Mouse (Mus musculus): ENCODE measurements around the gene Dvl1. TPM values are rescaled to one million over a fixed set of nuclear protein-coding genes. Genes with fewer than 3 reads are reported as not detected.
A peak's percentile ranks its signal among the peaks of the same experiment; 100 is the strongest.

The Dvl1 gene
- total RNA-seq, 2 experiments from 2014 or later, result 35.3 to 36.0 TPM

- intact Hi-C loops (cut with DNase I), result no loop called here
- peak; percentile 52 to 66 for DNase-seq
These were observed 54.0 kb downstream of the Dvl1 start for GRCm38 (mm10) chr4:155901205-155901604.

- peak in 1 of 2 experiments; percentile 0 for DNase-seq
- intact Hi-C loops (cut with DNase I), result no loop called here
These were observed 56.0 kb downstream of the Dvl1 start for GRCm38 (mm10) chr4:155903246-155903645.

DNA sequence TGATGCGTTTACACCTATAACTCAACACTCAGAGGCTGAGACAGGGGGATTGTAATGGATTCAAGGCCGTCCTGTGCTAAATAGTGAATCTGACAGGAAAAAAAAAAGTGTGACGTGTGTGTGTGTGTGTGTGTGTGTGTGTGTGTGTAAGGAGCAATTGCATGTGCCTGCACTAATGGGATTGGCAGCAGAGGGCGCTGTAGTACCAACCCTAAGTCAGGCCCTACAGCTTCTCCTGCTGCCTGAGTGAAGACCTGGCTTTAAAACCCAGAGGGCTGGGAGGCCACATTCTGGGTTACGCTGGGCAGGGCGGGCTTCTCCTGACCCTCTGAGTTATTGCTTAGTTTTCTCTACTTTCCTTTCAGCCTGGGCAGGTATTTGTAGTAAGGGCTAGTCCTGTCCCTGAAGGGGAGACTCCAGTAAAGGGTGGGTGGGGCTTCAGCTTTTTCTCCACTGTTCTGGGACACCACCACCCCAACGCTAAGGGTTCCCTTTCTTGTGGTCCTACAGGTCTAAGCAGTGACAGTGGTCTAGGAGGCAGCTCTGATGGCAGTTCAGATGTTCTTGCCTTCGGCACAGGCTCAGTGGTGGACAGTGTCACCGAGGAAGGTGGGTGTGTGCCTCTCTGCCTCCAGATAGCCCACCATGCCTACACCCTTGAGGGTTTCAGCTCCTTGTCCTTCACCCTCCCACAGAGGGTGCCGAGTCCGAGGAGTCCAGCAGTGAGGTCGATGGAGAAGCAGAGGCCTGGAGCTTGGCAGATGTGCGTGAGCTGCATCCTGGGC lies 57.3 kb downstream of the Dvl1 start:
- peak; percentile 10 to 23 for DNase-seq
- intact Hi-C loops (cut with DNase I), result no loop called here

DNA sequence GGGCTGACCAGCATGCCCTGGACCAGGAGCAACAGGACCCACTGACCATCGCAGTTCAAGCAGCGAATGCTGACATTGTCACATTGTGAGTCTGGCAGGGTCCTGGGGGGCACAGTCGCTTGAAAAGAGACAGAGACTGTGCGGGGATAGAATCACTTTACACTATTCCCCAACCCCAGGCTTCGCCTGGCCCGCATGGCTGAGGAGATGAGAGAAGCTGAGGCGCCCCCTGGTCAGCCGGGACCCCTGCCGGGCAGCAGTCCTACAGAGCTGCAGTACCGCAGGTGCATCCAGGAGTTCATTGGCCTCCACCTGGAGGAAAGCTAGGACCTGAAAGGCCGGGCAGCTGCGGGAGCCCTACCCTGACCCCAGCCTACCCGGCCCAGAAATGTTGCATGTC lies 58.4 kb downstream of the Dvl1 start:
- DNase-seq, result peak; percentile 0
- intact Hi-C loops (cut with DNase I), result no loop called here

- intact Hi-C loops (cut with DNase I), result no loop called here
- peak in 1 of 2 experiments; percentile 0 for DNase-seq
These were observed 58.9 kb downstream of the Dvl1 start for GRCm38 (mm10) chr4:155906125-155906524.

DNA sequence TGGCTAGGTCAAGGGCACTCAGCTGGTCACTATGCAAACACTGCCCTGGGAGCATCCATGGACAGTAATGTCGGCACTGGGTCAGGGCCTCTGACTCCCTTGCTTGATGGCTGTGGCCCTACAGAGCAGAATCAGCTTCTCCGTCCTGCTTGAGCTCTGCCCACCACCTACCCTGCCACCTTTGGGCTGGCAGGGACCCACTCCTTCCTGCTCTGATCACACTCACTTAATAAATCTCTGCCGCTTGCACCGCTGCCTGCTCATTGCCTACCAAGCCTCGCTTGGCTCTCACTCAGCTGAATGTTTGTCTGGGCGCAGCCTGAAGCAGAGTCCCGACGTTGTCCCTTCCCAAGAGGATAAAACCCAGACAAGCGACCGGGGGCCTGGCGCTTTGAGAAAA lies 59.8 kb downstream of the Dvl1 start:
- DNase-seq, result peak in 1 of 2 experiments; percentile 0
- intact Hi-C loops (cut with DNase I), result no loop called here

DNA sequence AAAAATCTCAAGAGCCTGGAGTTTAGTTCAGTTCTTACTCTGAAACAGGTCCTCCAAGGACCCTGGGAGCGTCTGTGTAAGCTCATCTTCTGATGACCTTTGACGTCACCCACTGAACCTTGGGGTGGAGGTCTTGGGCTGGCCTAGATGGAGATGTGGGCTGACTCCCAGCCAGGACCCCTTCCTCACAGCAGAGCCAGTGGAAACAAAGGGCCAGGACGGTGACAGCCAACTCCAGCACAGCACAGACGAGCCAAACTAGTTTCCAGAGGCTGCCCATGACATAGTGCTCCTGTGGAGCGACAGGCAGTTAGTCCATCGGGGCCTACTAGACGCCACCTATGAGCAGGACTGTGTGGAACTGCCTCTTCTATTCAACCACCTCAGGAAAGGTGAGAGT lies 61.1 kb downstream of the Dvl1 start:
- DNase-seq, result peak; percentile 2 to 3
- intact Hi-C loops (cut with DNase I), result no loop called here

DNA sequence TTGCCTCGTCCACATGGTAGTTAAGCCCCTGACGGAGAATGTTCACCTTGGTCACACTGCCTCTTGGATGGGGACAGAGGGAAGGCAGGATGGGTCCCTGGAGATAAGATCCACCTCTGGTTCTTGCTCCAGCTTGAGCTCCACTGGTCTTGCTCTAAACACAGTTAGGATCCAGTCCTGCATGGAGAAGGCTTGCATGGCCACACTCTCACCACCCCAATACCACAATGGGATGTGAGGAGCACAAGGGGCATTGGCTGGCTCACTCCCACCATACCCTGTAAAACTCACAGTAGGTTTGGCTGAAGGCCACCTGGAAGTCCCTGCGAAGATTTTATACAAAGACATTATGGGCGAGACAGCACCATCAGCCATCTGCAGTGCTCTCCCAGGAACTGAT lies 61.5 kb downstream of the Dvl1 start:
- intact Hi-C loops (cut with DNase I), result no loop called here
- peak in 1 of 2 experiments; percentile 0 for DNase-seq

Other genes with a start within 250 kb of the Dvl1 start
- 10 to 100 TPM; 12.2 to 13.1 TPM for gene Slc35e2, start 246.0 kb upstream of the Dvl1 start, total RNA-seq (2021)
- 10 to 100 TPM; 28.5 to 30.1 TPM for gene Cdk11b, start 222.5 kb upstream of the Dvl1 start, total RNA-seq (2021)
- gene Gm10563, start 202.0 kb upstream of the Dvl1 start, total RNA-seq (2021), result not detected
- gene Mmp23, start 194.0 kb upstream of the Dvl1 start, total RNA-seq (2021), result 10 to 100 TPM; 24.9 to 25.9 TPM
- gene Mib2, start 178.2 kb upstream of the Dvl1 start, total RNA-seq (2021), result 10 to 100 TPM; 21.9 to 22.5 TPM
- 1 to 10 TPM; 2.9 to 4.3 TPM for gene Fndc10, start 153.1 kb upstream of the Dvl1 start, total RNA-seq (2021)
- gene Ssu72, start 142.6 kb upstream of the Dvl1 start, total RNA-seq (2021), result 10 to 100 TPM; 58.3 to 59.2 TPM
- under 1 TPM; 0.47 to 0.69 TPM for gene Tmem240, start 112.6 kb upstream of the Dvl1 start, total RNA-seq (2021)
- gene Atad3a, start 86.3 kb upstream of the Dvl1 start, total RNA-seq (2021), result 10 to 100 TPM; 67.1 to 73.1 TPM
- 10 to 100 TPM; 14.0 to 15.8 TPM for gene Vwa1, start 72.7 kb upstream of the Dvl1 start, total RNA-seq (2021)
- gene Tmem88b, start 61.5 kb upstream of the Dvl1 start, total RNA-seq (2021), result 1 to 10 TPM; 2.0 to 2.3 TPM
- not detected for gene Ankrd65, start 57.0 kb upstream of the Dvl1 start, total RNA-seq (2021)
- 10 to 100 TPM; 77.2 to 83.5 TPM for gene Mrpl20, start 44.5 kb upstream of the Dvl1 start, total RNA-seq (2021)
- gene Ccnl2, start 34.9 kb upstream of the Dvl1 start, total RNA-seq (2021), result 10 to 100 TPM; 49.9 to 50.6 TPM
- 10 to 100 TPM; 84.8 to 91.3 TPM for gene Aurkaip1, start 16.1 kb upstream of the Dvl1 start, total RNA-seq (2021)
- gene Mxra8, start 7.7 kb upstream of the Dvl1 start, total RNA-seq (2021), result 10 to 100 TPM; 66.0 to 66.1 TPM
- gene Tas1r3, start 16.0 kb downstream of the Dvl1 start, total RNA-seq (2021), result under 1 TPM; 0.20 to 0.34 TPM
- 10 to 100 TPM in 1 of 2 experiments, 1 to 10 TPM in 1; 7.9 to 10.6 TPM for gene Cptp, start 22.0 kb downstream of the Dvl1 start, total RNA-seq (2021)
- gene Ints11, start 22.1 kb downstream of the Dvl1 start, total RNA-seq (2021), result 10 to 100 TPM; 16.6 to 20.9 TPM
- gene Pusl1, start 44.4 kb downstream of the Dvl1 start, total RNA-seq (2021), result 10 to 100 TPM; 18.1 to 19.1 TPM
- gene Acap3, start 44.4 kb downstream of the Dvl1 start, total RNA-seq (2021), result 10 to 100 TPM; 20.3 to 21.7 TPM
- gene Ube2j2, start 96.4 kb downstream of the Dvl1 start, total RNA-seq (2021), result 10 to 100 TPM; 62.4 to 66.9 TPM
- 10 to 100 TPM; 17.8 to 24.8 TPM for gene C1qtnf12, start 114.9 kb downstream of the Dvl1 start, total RNA-seq (2021)
- 1 to 10 TPM; 3.4 to 3.7 TPM for gene B3galt6, start 145.2 kb downstream of the Dvl1 start, total RNA-seq (2021)
- 100 to 1,000 TPM; 105 to 108 TPM for gene Sdf4, start 145.5 kb downstream of the Dvl1 start, total RNA-seq (2021)
- under 1 TPM; 0.62 to 0.93 TPM for gene Tnfrsf4, start 166.4 kb downstream of the Dvl1 start, total RNA-seq (2021)
- under 1 TPM in 1 of 2 experiments, not detected in 1; 0.29 TPM for gene Tnfrsf18, start 178.8 kb downstream of the Dvl1 start, total RNA-seq (2021)
- gene Ttll10, start 212.0 kb downstream of the Dvl1 start, total RNA-seq (2021), result not detected

Data from heart, postnatal 10 days (tissue).